Mouse (Mus musculus) hindbrain, postnatal 0 days (tissue): ENCODE results near the gene Sp7. TPM values are rescaled to one million over a fixed set of nuclear protein-coding genes. Genes with fewer than 3 reads are reported as not detected.

Source experiments
- ATAC-seq: fragments of 200-750 bp; cut with Nextera tagmentation; 2 replicates; pipeline ENCODE4 v1.8.0; 2017; ENCODE audit warnings: mild to moderate bottlenecking, moderate TSS enrichment, moderate library complexity
- DNase-seq: peaks from one replicate; pipeline ENCODE4 v3.0.0-alpha.2; 2015; ENCODE audit warnings: low spot score
- H3K27ac ChIP-seq: fragments of 300-500 bp; sonication (generic); 2 replicates; pipeline ENCODE4 v1.5.1; 2014; ENCODE audit warnings: mild to moderate bottlenecking
- H3K27me3 ChIP-seq: fragments of 300-500 bp; sonication (generic); 2 replicates; pipeline ENCODE4 v1.6.1; 2014; ENCODE audit warnings: low read length, mixed read lengths; ENCODE audit not compliant: insufficient read depth
- H3K36me3 ChIP-seq: fragments of 300-500 bp; sonication (generic); 2 replicates; pipeline ENCODE4 v1.6.1; 2014; ENCODE audit warnings: low read length, mixed read lengths; ENCODE audit not compliant: insufficient read depth
- H3K4me1 ChIP-seq: fragments of 300-500 bp; sonication (generic); 2 replicates; pipeline ENCODE4 v1.6.1; 2014; ENCODE audit warnings: antibody characterized with exemption, low read length, mixed read lengths; ENCODE audit not compliant: insufficient read depth
- H3K4me2 ChIP-seq: fragments of 300-500 bp; sonication (generic); 2 replicates; pipeline ENCODE4 v1.6.1; 2014; ENCODE audit warnings: low read depth, mild to moderate bottlenecking, low read length, moderate library complexity, mixed read lengths
- H3K4me3 ChIP-seq: fragments of 300-500 bp; sonication (generic); 2 replicates; pipeline ENCODE4 v1.5.1; 2014; ENCODE audit warnings: low read length
- H3K9ac ChIP-seq: fragments of 300-500 bp; sonication (generic); replicated peaks from 2 replicates; pipeline ENCODE4 v1.6.1; 2014; ENCODE audit warnings: mild to moderate bottlenecking, low read length, moderate library complexity, mixed read lengths
- H3K9me3 ChIP-seq: fragments of 300-500 bp; sonication (generic); 2 replicates; pipeline ENCODE4 v1.6.1; 2016; ENCODE audit warnings: low read length, mixed read lengths
- CTCF ChIP-seq: IDR thresholded peaks from 2 replicates; pipeline ENCODE4 v1.5.1; 2016; ENCODE audit warnings: antibody characterized with exemption, control low read depth, low read depth
- WGBS: fragments of 180-500 bp; shearing (Covaris S2); extraction: QIAGEN DNeasy Blood & Tissue Kit; methylation state at CpG from one replicate; pipeline ENCODE4 v1.1.7; 2014; 5-methylcytosine and 5-hydroxymethylcytosine counted together
- polyA plus RNA-seq: library from polyadenylated mRNA; unstranded; fragments of >200 nt; fragmentation: Nextera tagmentation; extraction: Ambion mirVana; gene quantifications from 2 replicates; pipeline ENCODE4 v1.2.1, GENCODE M21; 2015
- total RNA-seq: library from RNA; depleted of rRNA; stranded (reverse); fragments of >200 nt; gene quantifications from 2 replicates; pipeline ENCODE4 v1.2.3, GENCODE M21; 2014; rRNA removed

Sp7 gene
- total RNA-seq = 0.11 and 0.31 TPM in 2 replicates
- 0.38 and 0.40 TPM in 2 replicates for polyA plus RNA-seq

- Histone ChIP-seq H3K36me3 (no peaks in the 10 kb centered on the region), H3K27me3 (0 out of 2 replicates have a peak, but pooled peaks cover 6% of the 10 kb centered on the region), H3K4me2 (peak within 1 kb of the TSS; percentile 52), H3K4me3 (peak within 1 kb of the TSS; percentile 19; the same call in 1 of the 2 replicates), H3K4me1 (no peaks in the 10 kb centered on the region; the same call in 1 of the 2 replicates), H3K27ac (no peak within 1 kb of the TSS), H3K9me3 (no peaks in the 10 kb centered on the region), H3K9ac (0 out of 2 replicates have a peak within 1 kb of the TSS, but pooled peaks have one; percentile 21)
- DNase-seq = peak; percentile 39
- ATAC-seq = peak; percentile 55
- 5% methylated on average over 15 of the region's 15 CpGs for WGBS
- 0 out of 2 replicates have a peak, but pooled peaks have one; percentile 5 for TF ChIP-seq CTCF
These were observed at the start of gene Sp7 for GRCm38 (mm10) chr15:102366733-102367344. Sp7 (minus strand) TSS chr15:102367182.

- no peak for DNase-seq
- Histone ChIP-seq H3K27me3 (no peaks in the 10 kb centered on the region), H3K4me2 (no peak overlapping the region), H3K36me3 (peaks cover 16% of the 10 kb centered on the region), H3K4me1 (0 out of 2 replicates have a peak, but pooled peaks cover 4% of the 10 kb centered on the region), H3K4me3 (no peak overlapping the region), H3K9ac (no peak overlapping the region), H3K27ac (no peak overlapping the region), H3K9me3 (no peaks in the 10 kb centered on the region)
- ATAC-seq = no peak
- no peak for TF ChIP-seq CTCF
These were observed 46.7 kb upstream of the Sp7 start for GRCm38 (mm10) chr15:102413687-102414086.

GRCm38 (mm10) chr15:102411077-102411476 is 44.1 kb upstream of the Sp7 start:
- ATAC-seq (no peak), DNase-seq (no peak)
- Histone ChIP-seq H3K27ac (no peak overlapping the region), H3K27me3 (no peaks in the 10 kb centered on the region), H3K9me3 (no peaks in the 10 kb centered on the region), H3K9ac (no peak overlapping the region), H3K4me3 (no peak overlapping the region), H3K4me2 (0 out of 2 replicates have a peak overlapping the region, but pooled peaks have one; percentile 18), H3K36me3 (peaks cover 23% of the 10 kb centered on the region), H3K4me1 (peaks cover 4% of the 10 kb centered on the region; the same call in 1 of the 2 replicates)
- 100% methylated on average over 1 of the region's 1 CpGs for WGBS
- no peak for TF ChIP-seq CTCF

GRCm38 (mm10) chr15:102409286-102409685 is 42.3 kb upstream of the Sp7 start:
- ATAC-seq = no peak
- H3K27me3 ChIP-seq = no peaks in the 10 kb centered on the region
- H3K9ac ChIP-seq = no peak overlapping the region
- DNase-seq = no peak
- H3K4me1 ChIP-seq = peaks cover 8% of the 10 kb centered on the region; the same call in 1 of the 2 replicates
- no peak overlapping the region for H3K4me3 ChIP-seq
- no peak for TF ChIP-seq CTCF
- H3K4me2 ChIP-seq = no peak overlapping the region
- H3K27ac ChIP-seq = no peak overlapping the region
- WGBS = 93% methylated on average over 3 of the region's 3 CpGs
- H3K9me3 ChIP-seq = no peaks in the 10 kb centered on the region
- H3K36me3 ChIP-seq = peaks cover 23% of the 10 kb centered on the region

GRCm38 (mm10) chr15:102408558-102409130 is 41.7 kb upstream of the Sp7 start:
- Histone ChIP-seq H3K27ac (no peak overlapping the region), H3K9me3 (no peaks in the 10 kb centered on the region), H3K4me3 (no peak overlapping the region), H3K36me3 (peaks cover 23% of the 10 kb centered on the region), H3K27me3 (no peaks in the 10 kb centered on the region), H3K9ac (no peak overlapping the region), H3K4me2 (no peak overlapping the region), H3K4me1 (peaks cover 8% of the 10 kb centered on the region; the same call in 1 of the 2 replicates)
- WGBS = 77% methylated on average over 2 of the region's 2 CpGs
- no peak for TF ChIP-seq CTCF
- ATAC-seq (no peak), DNase-seq (no peak)

- DNase-seq (no peak), ATAC-seq (no peak)
- Histone ChIP-seq H3K4me1 (peaks cover 8% of the 10 kb centered on the region; the same call in 1 of the 2 replicates), H3K9me3 (no peaks in the 10 kb centered on the region), H3K27me3 (no peaks in the 10 kb centered on the region), H3K4me3 (no peak overlapping the region), H3K4me2 (0 out of 2 replicates have a peak overlapping the region, but pooled peaks have one; percentile 54), H3K9ac (no peak overlapping the region), H3K27ac (no peak overlapping the region), H3K36me3 (peaks cover 23% of the 10 kb centered on the region)
- peak; percentile 11; the same call in 1 of the 2 replicates for TF ChIP-seq CTCF
- WGBS = 93% methylated on average over 10 of the region's 10 CpGs
These were observed 40.9 kb upstream of the Sp7 start for GRCm38 (mm10) chr15:102407681-102408557.
